Mouse (Mus musculus) C2C12 (cell line): ENCODE data around the gene Bloc1s5. TPM values are rescaled to one million over a fixed set of nuclear protein-coding genes. Genes with fewer than 3 reads are reported as not detected.

Source experiments
- H3K27me3 ChIP-seq: one replicate; pipeline ENCODE4 v1.6.1; 2011; ENCODE audit not compliant: control insufficient read depth, insufficient read depth, insufficient read length
- H3K36me3 ChIP-seq: one replicate; pipeline ENCODE4 v1.6.1; 2011; ENCODE audit not compliant: control insufficient read depth, insufficient read depth
- H3K4me3 ChIP-seq: one replicate; pipeline ENCODE4 v1.5.1; 2011; ENCODE audit warnings: mild to moderate bottlenecking, control low read depth; ENCODE audit not compliant: poor library complexity, insufficient read depth, severe bottlenecking
- H3K79me2 ChIP-seq: one replicate; pipeline ENCODE4 v1.6.1; 2011; ENCODE audit not compliant: control insufficient read depth, insufficient read depth
- H3K79me3 ChIP-seq: one replicate; pipeline ENCODE4 v1.6.1; 2011; ENCODE audit warnings: low read depth, control low read depth
- H3ac ChIP-seq: one replicate; pipeline ENCODE3; 2011; ENCODE audit warnings: low read depth; ENCODE audit not compliant: control insufficient read depth, insufficient read length
- CEBPB ChIP-seq: IDR thresholded peaks from one replicate; pipeline ENCODE4 v1.6.1; 2011; ENCODE audit warnings: low read depth, mild to moderate bottlenecking, control low read depth, moderate library complexity
- CTCF ChIP-seq: IDR thresholded peaks from one replicate; pipeline ENCODE4 v1.5.1; 2011; ENCODE audit not compliant: control insufficient read depth, insufficient read depth, insufficient read length
- FOSL1 ChIP-seq: IDR thresholded peaks from one replicate; pipeline ENCODE4 v1.8.0; 2011; ENCODE audit warnings: mild to moderate bottlenecking, low read length; ENCODE audit not compliant: poor library complexity, insufficient read depth, severe bottlenecking
- MAX ChIP-seq: IDR thresholded peaks from one replicate; pipeline ENCODE4 v1.6.1; 2011; ENCODE audit warnings: mild to moderate bottlenecking, control low read depth
- MYOD1 ChIP-seq: IDR thresholded peaks from one replicate; pipeline ENCODE4 v1.6.1; 2011; ENCODE audit warnings: low read depth; ENCODE audit not compliant: control insufficient read depth, insufficient read length
- MYOG ChIP-seq: IDR thresholded peaks from one replicate; pipeline ENCODE4 v1.6.1; 2011; ENCODE audit not compliant: control insufficient read depth, insufficient read length; ENCODE audit errors: extremely low read depth
- USF1 ChIP-seq: IDR thresholded peaks from one replicate; pipeline ENCODE4 v1.6.1; 2011; ENCODE audit warnings: low read depth, mild to moderate bottlenecking, control low read depth, moderate library complexity
- polyA plus RNA-seq: library from polyadenylated mRNA; unstranded; fragments of >200 nt; fragmentation: generic; extraction: Trizol; gene quantifications from one replicate; pipeline ENCODE4 v1.2.1, GENCODE M21; 2012; ENCODE audit warnings: missing spikeins

Gene Bloc1s5
- polyA plus RNA-seq, 1 experiment, result 7.1 TPM

DNA sequence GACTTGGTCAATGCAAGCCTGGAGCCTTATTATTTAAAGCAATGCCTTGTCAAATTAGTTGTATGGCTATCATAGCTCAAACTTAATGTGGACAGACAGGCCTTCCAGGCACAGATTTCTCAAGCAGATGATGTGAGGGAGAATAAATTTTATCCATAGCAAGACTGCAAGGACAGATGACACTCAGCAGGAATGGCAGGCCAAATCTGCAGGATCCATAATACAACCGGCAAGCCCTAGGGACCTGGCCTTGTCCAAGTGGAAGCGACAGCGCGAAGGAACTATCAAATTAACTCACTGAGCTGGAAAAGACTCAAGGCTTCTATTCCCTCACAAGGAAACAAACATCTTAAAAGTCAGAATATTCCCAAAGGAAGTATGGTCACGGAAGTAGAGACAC is 6.1 kb upstream of the Bloc1s5 start:
- peaks cover 30% of the 10 kb centered on the region for H3K36me3 ChIP-seq
- H3K4me3 ChIP-seq, result no peak overlapping the region
- H3K27me3 ChIP-seq, result no peaks in the 10 kb centered on the region
- no peaks in the 10 kb centered on the region for H3K79me3 ChIP-seq
- no peak for TF ChIP-seq FOSL1
- no peak for TF ChIP-seq USF1
- TF ChIP-seq MAX, result no peak
- TF ChIP-seq CEBPB, result no peak
- TF ChIP-seq MYOG, result no peak
- TF ChIP-seq MYOD1, result no peak
- no peak for TF ChIP-seq CTCF
- H3ac ChIP-seq, result no peak overlapping the region
- H3K79me2 ChIP-seq, result no peaks in the 10 kb centered on the region

DNA sequence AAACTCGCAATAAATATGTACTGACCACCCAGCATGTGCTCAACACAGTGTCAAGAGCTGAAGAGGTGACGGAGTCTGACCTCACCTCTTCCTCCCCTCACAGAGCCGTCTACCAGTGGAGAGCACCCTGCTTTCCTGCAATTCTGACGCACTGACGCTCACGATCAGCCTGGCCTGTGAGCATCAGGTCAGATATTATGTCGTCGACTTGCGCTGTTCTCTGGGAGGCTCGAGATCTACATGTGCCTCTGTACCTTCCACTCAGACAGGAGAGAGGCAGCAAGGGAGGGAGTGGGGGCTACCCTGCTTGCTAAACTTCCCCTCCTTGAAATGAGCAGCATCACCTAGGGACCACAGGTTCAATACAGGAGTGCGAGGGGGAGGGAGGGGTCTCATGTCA is 3.8 kb upstream of the Bloc1s5 start:
- TF ChIP-seq CTCF, result no peak
- no peak for TF ChIP-seq CEBPB
- no peak for TF ChIP-seq MYOD1
- no peak for TF ChIP-seq MAX
- no peak for TF ChIP-seq MYOG
- TF ChIP-seq USF1, result no peak
- TF ChIP-seq FOSL1, result no peak
- Histone ChIP-seq H3K27me3 (no peaks in the 10 kb centered on the region), H3ac (no peak overlapping the region), H3K36me3 (peaks cover 8% of the 10 kb centered on the region), H3K79me3 (no peaks in the 10 kb centered on the region), H3K4me3 (no peak overlapping the region), H3K79me2 (no peaks in the 10 kb centered on the region)

DNA sequence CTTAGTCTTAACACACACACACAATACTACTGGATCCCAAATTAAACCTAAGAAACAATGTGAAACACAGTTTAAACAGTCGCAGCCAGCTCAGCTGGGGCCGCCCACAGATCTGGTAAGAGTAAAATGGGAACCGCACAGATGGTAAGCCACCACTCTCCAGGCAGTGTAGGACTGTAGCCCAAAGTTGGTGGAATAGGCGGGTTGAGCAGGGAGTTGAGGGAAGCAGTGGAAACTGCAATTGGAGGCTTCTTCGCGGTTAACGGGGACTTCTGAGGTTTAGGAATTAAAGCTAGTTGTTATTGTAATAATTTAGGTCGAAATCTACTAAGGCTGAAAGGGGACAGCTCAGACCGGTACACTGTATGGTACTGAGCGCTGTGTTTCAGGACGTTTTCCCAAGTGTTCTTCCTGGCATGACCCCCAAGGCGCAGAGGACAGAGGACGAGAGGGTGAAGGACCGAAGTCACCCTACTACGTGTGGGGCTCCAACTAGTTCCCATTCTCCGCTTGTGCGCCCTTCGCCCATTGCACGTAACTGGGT is 581 bp downstream of the Bloc1s5 start:
- TF ChIP-seq USF1 (no peak), CTCF (no peak), MYOD1 (no peak), FOSL1 (no peak), MYOG (no peak), MAX (no peak), CEBPB (no peak)
- Histone ChIP-seq H3K27me3 (no peaks in the 10 kb centered on the region), H3K79me3 (no peaks in the 10 kb centered on the region), H3K79me2 (no peaks in the 10 kb centered on the region), H3K4me3 (peak overlapping the region; percentile 53), H3ac (peak overlapping the region; percentile 59), H3K36me3 (peaks cover 5% of the 10 kb centered on the region)

DNA sequence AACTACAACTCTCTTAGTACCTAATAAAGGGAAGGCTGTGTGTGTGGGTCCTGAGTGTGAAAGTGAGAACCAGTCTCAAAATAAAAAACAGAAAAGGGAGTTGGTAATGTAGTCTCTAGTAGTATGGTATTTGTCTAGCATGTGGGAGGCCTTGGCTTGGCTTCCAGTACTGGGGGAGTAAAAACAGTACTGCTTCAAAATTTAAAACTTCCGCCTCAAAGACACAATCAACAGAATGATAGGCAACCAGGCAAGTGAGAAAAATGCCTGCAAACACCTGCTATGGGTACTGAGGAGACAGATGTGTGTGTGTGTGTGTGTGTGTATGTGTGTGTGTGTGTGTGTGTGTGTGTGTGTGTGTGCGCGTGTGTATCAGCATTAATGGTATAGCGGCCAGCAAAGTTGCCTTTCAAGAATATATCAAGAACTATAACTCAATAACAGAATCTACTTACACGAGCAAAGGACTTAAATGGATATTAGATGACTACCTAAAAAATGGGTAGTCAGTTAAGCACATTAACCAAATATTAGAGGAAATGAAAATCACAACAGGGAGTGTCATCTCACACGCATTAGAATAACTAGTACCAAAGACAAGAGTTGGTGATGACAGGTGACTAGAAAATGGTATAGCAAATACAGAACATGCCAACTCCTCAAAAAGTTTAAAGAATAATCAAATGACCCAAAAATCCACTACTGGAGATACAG is 1.5 kb downstream of the Bloc1s5 start:
- no peaks in the 10 kb centered on the region for H3K79me3 ChIP-seq
- H3K79me2 ChIP-seq, result no peaks in the 10 kb centered on the region
- TF ChIP-seq CEBPB, result no peak
- no peak for TF ChIP-seq MYOG
- TF ChIP-seq MAX, result no peak
- no peak for TF ChIP-seq CTCF
- no peak for TF ChIP-seq USF1
- TF ChIP-seq MYOD1, result no peak
- TF ChIP-seq FOSL1, result no peak
- H3K27me3 ChIP-seq, result no peaks in the 10 kb centered on the region
- H3ac ChIP-seq, result no peak overlapping the region
- peaks cover 5% of the 10 kb centered on the region for H3K36me3 ChIP-seq
- no peak overlapping the region for H3K4me3 ChIP-seq

DNA sequence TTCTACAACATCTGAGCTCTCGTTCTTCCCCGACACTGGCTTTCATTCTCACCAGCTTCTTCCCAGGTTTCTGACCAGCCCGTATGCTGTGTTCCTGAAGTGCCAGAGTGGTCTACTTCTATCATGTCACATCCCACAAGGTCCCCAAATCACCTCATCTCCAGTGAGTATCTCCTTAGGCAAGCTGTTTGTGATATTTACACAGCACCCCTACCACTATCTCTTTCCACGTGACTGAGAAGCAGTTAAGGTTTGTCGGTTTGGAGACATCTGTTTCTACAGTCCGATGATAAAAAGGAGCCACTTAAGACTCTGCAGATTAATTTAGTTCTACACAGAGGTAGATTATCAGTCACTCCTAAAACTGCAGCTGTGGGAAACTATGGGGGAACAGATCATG is 2.4 kb downstream of the Bloc1s5 start:
- no peak overlapping the region for H3K4me3 ChIP-seq
- no peak for TF ChIP-seq CEBPB
- TF ChIP-seq FOSL1, result no peak
- TF ChIP-seq CTCF, result no peak
- no peak for TF ChIP-seq MAX
- TF ChIP-seq MYOD1, result no peak
- no peak for TF ChIP-seq MYOG
- no peak for TF ChIP-seq USF1

GRCm38 (mm10) chr13:38626229-38626525 is 8.7 kb downstream of the Bloc1s5 start:
- H3K36me3 ChIP-seq, result peaks cover 5% of the 10 kb centered on the region
- no peaks in the 10 kb centered on the region for H3K79me3 ChIP-seq
- no peaks in the 10 kb centered on the region for H3K27me3 ChIP-seq
- H3ac ChIP-seq, result no peak overlapping the region
- no peak overlapping the region for H3K4me3 ChIP-seq
- TF ChIP-seq CTCF (no peak), USF1 (no peak), MAX (no peak), MYOD1 (no peak), MYOG (no peak), FOSL1 (no peak), CEBPB (no peak)
- H3K79me2 ChIP-seq, result no peaks in the 10 kb centered on the region

More for the DNA sequence above, 2.4 kb downstream of the Bloc1s5 start:
- Histone ChIP-seq H3K79me2 (no peaks in the 10 kb centered on the region), H3ac (no peak overlapping the region), H3K27me3 (no peaks in the 10 kb centered on the region), H3K36me3 (peaks cover 5% of the 10 kb centered on the region), H3K79me3 (no peaks in the 10 kb centered on the region)
